Mouse (Mus musculus) kidney, embryonic 14.5 days (tissue): ENCODE measurements around the gene Gmds. TPM values are rescaled to one million over a fixed set of nuclear protein-coding genes. Genes with fewer than 3 reads are reported as not detected.
A peak's percentile ranks its signal among the peaks of the same experiment; 100 is the strongest.

Experiments used
- ATAC-seq: fragments of 200-750 bp; cut with Nextera tagmentation; 2 replicates; pipeline ENCODE4 v1.8.0; 2017; ENCODE audit warnings: moderate number of reproducible peaks, mild to moderate bottlenecking, moderate TSS enrichment, moderate library complexity; ENCODE audit not compliant: low FRiP score, low TSS enrichment
- H3K27ac ChIP-seq: fragments of 300-500 bp; sonication (generic); 2 replicates; pipeline ENCODE4 v1.5.1; 2014; ENCODE audit warnings: low read depth, mild to moderate bottlenecking, low read length, moderate library complexity, mixed read lengths
- H3K27me3 ChIP-seq: fragments of 300-500 bp; sonication (generic); 2 replicates; pipeline ENCODE4 v1.6.1; 2014; ENCODE audit warnings: mild to moderate bottlenecking, low read length; ENCODE audit not compliant: control insufficient read depth, insufficient read depth
- H3K36me3 ChIP-seq: fragments of 300-500 bp; sonication (generic); 2 replicates; pipeline ENCODE4 v1.6.1; 2014; ENCODE audit warnings: low read length, mixed read lengths; ENCODE audit not compliant: control insufficient read depth, insufficient read depth
- H3K4me1 ChIP-seq: fragments of 300-500 bp; sonication (generic); 2 replicates; pipeline ENCODE4 v1.6.1; 2014; ENCODE audit warnings: low read length, mixed read lengths; ENCODE audit not compliant: control insufficient read depth, insufficient read depth
- H3K4me2 ChIP-seq: fragments of 300-500 bp; sonication (generic); replicated peaks from 2 replicates; pipeline ENCODE4 v1.6.1; 2014; ENCODE audit warnings: low read depth, mild to moderate bottlenecking, low read length
- H3K4me3 ChIP-seq: fragments of 300-500 bp; sonication (generic); 2 replicates; pipeline ENCODE4 v1.5.1; 2014; ENCODE audit warnings: mild to moderate bottlenecking, low read length
- H3K9ac ChIP-seq: fragments of 300-500 bp; sonication (generic); 2 replicates; pipeline ENCODE4 v1.6.1; 2014; ENCODE audit warnings: low read depth, mild to moderate bottlenecking, low read length, moderate library complexity
- H3K9me3 ChIP-seq: fragments of 300-500 bp; sonication (generic); 2 replicates; pipeline ENCODE4 v1.6.1; 2016; ENCODE audit warnings: low read length; ENCODE audit not compliant: control insufficient read depth
- whole genome bisulfite sequencing: fragments of 180-500 bp; shearing (Covaris S2); extraction: QIAGEN DNeasy Blood & Tissue Kit; methylation state at CpG from one replicate; pipeline ENCODE4 v1.1.7; 2014; 5-methylcytosine and 5-hydroxymethylcytosine counted together
- polyA plus RNA-seq: library from polyadenylated mRNA; unstranded; fragments of >200 nt; fragmentation: Nextera tagmentation; extraction: Ambion mirVana; gene quantifications from 2 replicates; pipeline ENCODE4 v1.2.1, GENCODE M21; 2014

Gene Gmds
- polyA plus RNA-seq, 1 experiment from 2014 or later = 38.6 TPM

- whole genome bisulfite sequencing = 26% methylated on average over 4 of the region's 4 CpGs
- H3K27me3 ChIP-seq = no peaks in the 10 kb centered on the region
- H3K27ac ChIP-seq = peak overlapping the region; percentile 4
- ATAC-seq = peak; percentile 84
- no peak overlapping the region for H3K4me3 ChIP-seq
- no peak overlapping the region for H3K4me2 ChIP-seq
- H3K36me3 ChIP-seq = no peaks in the 10 kb centered on the region
- no peaks in the 10 kb centered on the region for H3K9me3 ChIP-seq
- no peak overlapping the region for H3K9ac ChIP-seq
- H3K4me1 ChIP-seq = peaks cover 18% of the 10 kb centered on the region
These were observed 319.9 kb downstream of the Gmds start for GRCm38 (mm10) chr13:32018518-32019255.

- Histone ChIP-seq H3K9ac (no peak overlapping the region), H3K9me3 (no peaks in the 10 kb centered on the region), H3K4me3 (no peak overlapping the region), H3K36me3 (no peaks in the 10 kb centered on the region), H3K27ac (peak overlapping the region; percentile 1; the same call in 1 of the 2 replicates), H3K27me3 (no peaks in the 10 kb centered on the region), H3K4me2 (no peak overlapping the region), H3K4me1 (peaks cover 5% of the 10 kb centered on the region; the same call in 1 of the 2 replicates)
- 3% methylated on average over 4 of the region's 4 CpGs for WGBS
- no peak for ATAC-seq
These were observed 329.7 kb downstream of the Gmds start for GRCm38 (mm10) chr13:32008802-32009201.

- H3K27ac ChIP-seq = peak overlapping the region; percentile 74
- H3K4me1 ChIP-seq = peaks cover 5% of the 10 kb centered on the region; the same call in 1 of the 2 replicates
- H3K9ac ChIP-seq = peak overlapping the region; percentile 19; the same call in 1 of the 2 replicates
- H3K9me3 ChIP-seq = no peaks in the 10 kb centered on the region
- no peak for ATAC-seq
- H3K36me3 ChIP-seq = no peaks in the 10 kb centered on the region
- peak overlapping the region; percentile 19; the same call in 1 of the 2 replicates for H3K4me2 ChIP-seq
- no peak overlapping the region for H3K4me3 ChIP-seq
- H3K27me3 ChIP-seq = no peaks in the 10 kb centered on the region
- WGBS = 29% methylated on average over 7 of the region's 7 CpGs
These were observed 330.4 kb downstream of the Gmds start for GRCm38 (mm10) chr13:32008116-32008641.

GRCm38 (mm10) chr13:31993391-31993790, 345.1 kb downstream of the Gmds start:
- H3K4me2 ChIP-seq = no peak overlapping the region
- ATAC-seq = no peak

GRCm38 (mm10) chr13:31992409-31993201, 345.9 kb downstream of the Gmds start:
- Histone ChIP-seq H3K4me1 (peaks cover 5% of the 10 kb centered on the region; the same call in 1 of the 2 replicates), H3K9me3 (peaks cover 7% of the 10 kb centered on the region; the same call in 1 of the 2 replicates), H3K4me2 (no peak overlapping the region; the same call in 1 of the 2 replicates), H3K36me3 (no peaks in the 10 kb centered on the region), H3K27ac (peak overlapping the region; percentile 9; the same call in 1 of the 2 replicates), H3K4me3 (no peak overlapping the region), H3K9ac (no peak overlapping the region), H3K27me3 (no peaks in the 10 kb centered on the region)
- peak; percentile 95 for ATAC-seq
- 33% methylated on average over 12 of the region's 12 CpGs for WGBS

More at GRCm38 (mm10) chr13:31993391-31993790, 345.1 kb downstream of the Gmds start:
- WGBS = 53% methylated on average over 4 of the region's 4 CpGs
- no peak overlapping the region for H3K27ac ChIP-seq
- no peak overlapping the region for H3K4me3 ChIP-seq
- H3K9me3 ChIP-seq = peaks cover 7% of the 10 kb centered on the region; the same call in 1 of the 2 replicates
- H3K9ac ChIP-seq = no peak overlapping the region
- no peaks in the 10 kb centered on the region for H3K27me3 ChIP-seq
- H3K4me1 ChIP-seq = peaks cover 5% of the 10 kb centered on the region; the same call in 1 of the 2 replicates
- no peaks in the 10 kb centered on the region for H3K36me3 ChIP-seq

- Histone ChIP-seq H3K27ac (no peak overlapping the region), H3K36me3 (no peaks in the 10 kb centered on the region), H3K4me2 (no peak overlapping the region), H3K9me3 (no peaks in the 10 kb centered on the region), H3K4me3 (no peak overlapping the region), H3K9ac (no peak overlapping the region), H3K4me1 (no peaks in the 10 kb centered on the region), H3K27me3 (no peaks in the 10 kb centered on the region)
- no peak for ATAC-seq
- WGBS = 60% methylated on average over 1 of the region's 1 CpGs
These were observed 357.3 kb downstream of the Gmds start for GRCm38 (mm10) chr13:31981198-31981597.

- no peak overlapping the region for H3K27ac ChIP-seq
- H3K27me3 ChIP-seq = no peaks in the 10 kb centered on the region
- WGBS = 94% methylated on average over 7 of the region's 7 CpGs
- no peak overlapping the region for H3K4me2 ChIP-seq
- ATAC-seq = no peak
- H3K9ac ChIP-seq = no peak overlapping the region
- no peaks in the 10 kb centered on the region for H3K4me1 ChIP-seq
- no peaks in the 10 kb centered on the region for H3K36me3 ChIP-seq
- H3K9me3 ChIP-seq = no peaks in the 10 kb centered on the region
- no peak overlapping the region for H3K4me3 ChIP-seq
These were observed 360.4 kb downstream of the Gmds start for GRCm38 (mm10) chr13:31978126-31978525.

- no peak overlapping the region for H3K4me3 ChIP-seq
These were observed 363.6 kb downstream of the Gmds start for GRCm38 (mm10) chr13:31974751-31975479.

More at GRCm38 (mm10) chr13:31974751-31975479, 363.6 kb downstream of the Gmds start:
- no peaks in the 10 kb centered on the region for H3K36me3 ChIP-seq
- 34% methylated on average over 3 of the region's 3 CpGs for WGBS
- ATAC-seq = no peak
- no peaks in the 10 kb centered on the region for H3K9me3 ChIP-seq
- no peak overlapping the region for H3K27ac ChIP-seq
- no peaks in the 10 kb centered on the region for H3K27me3 ChIP-seq
- H3K4me2 ChIP-seq = no peak overlapping the region
- no peak overlapping the region for H3K9ac ChIP-seq
- H3K4me1 ChIP-seq = 0 out of 2 replicates have a peak, but pooled peaks cover 5% of the 10 kb centered on the region
